Mouse (Mus musculus) thymus, adult 2 months (tissue): ENCODE results near the gene Morf4l1. TPM values are rescaled to one million over a fixed set of nuclear protein-coding genes. Genes with fewer than 3 reads are reported as not detected.
"Not testable (repeated sequence)": the region's sequence is repeated elsewhere in the genome, so short reads cannot be mapped to it uniquely, and the experiment has no call there.

Source experiments
- DNase-seq: peaks from one replicate; pipeline ENCODE4 v3.0.0; 2021
- H3K27ac ChIP-seq: fragments of 200-500 bp; 2 replicates; pipeline ENCODE4 v1.5.1; 2012; ENCODE audit warnings: low read length, control low read depth; ENCODE audit not compliant: control insufficient read depth, insufficient read depth
- H3K27me3 ChIP-seq: fragments of 200-500 bp; 2 replicates; pipeline ENCODE4 v1.6.1; 2012; ENCODE audit warnings: mild to moderate bottlenecking, low read length, moderate library complexity, mixed read lengths; ENCODE audit not compliant: control insufficient read depth, insufficient read depth
- H3K36me3 ChIP-seq: fragments of 200-500 bp; 2 replicates; pipeline ENCODE4 v1.6.1; 2012; ENCODE audit warnings: mild to moderate bottlenecking, low read length, moderate library complexity; ENCODE audit not compliant: control insufficient read depth, insufficient read depth
- H3K4me1 ChIP-seq: fragments of 200-500 bp; replicated peaks from 2 replicates; pipeline ENCODE4 v1.6.1; 2012; ENCODE audit warnings: low read length; ENCODE audit not compliant: control insufficient read depth, insufficient read depth
- H3K4me3 ChIP-seq: fragments of 200-500 bp; 2 replicates; pipeline ENCODE4 v1.5.1; 2012; ENCODE audit warnings: mild to moderate bottlenecking, low read length, control low read depth, moderate library complexity; ENCODE audit not compliant: control insufficient read depth, insufficient read depth
- CTCF ChIP-seq: fragments of 200-500 bp; IDR thresholded peaks from 2 replicates; pipeline ENCODE4 v1.5.1; 2012; ENCODE audit warnings: mild to moderate bottlenecking, control low read depth, low read length, moderate library complexity, borderline replicate concordance; ENCODE audit not compliant: control insufficient read depth, poor library complexity, insufficient read depth; ENCODE audit errors: extremely low read depth
- POLR2A ChIP-seq: fragments of 200-500 bp; IDR thresholded peaks from 2 replicates; pipeline ENCODE4 v1.6.1; 2012; ENCODE audit warnings: mild to moderate bottlenecking, low read length, control low read depth, moderate library complexity; ENCODE audit not compliant: control insufficient read depth, poor library complexity, insufficient read depth; ENCODE audit errors: extremely low read depth
- WGBS: fragments of 180-500 bp; shearing (Covaris S2); methylation state at CpG from one replicate; pipeline ENCODE4 v1.1.7; 2018; 5-methylcytosine and 5-hydroxymethylcytosine counted together
- polyA plus RNA-seq: library from polyadenylated mRNA; depleted of rRNA; stranded (reverse); fragments of >200 nt; gene quantifications from 2 replicates; pipeline ENCODE4 v1.2.3, GENCODE M21; 2012

Gene Morf4l1
- polyA plus RNA-seq, 1 experiment: 104 TPM

DNA sequence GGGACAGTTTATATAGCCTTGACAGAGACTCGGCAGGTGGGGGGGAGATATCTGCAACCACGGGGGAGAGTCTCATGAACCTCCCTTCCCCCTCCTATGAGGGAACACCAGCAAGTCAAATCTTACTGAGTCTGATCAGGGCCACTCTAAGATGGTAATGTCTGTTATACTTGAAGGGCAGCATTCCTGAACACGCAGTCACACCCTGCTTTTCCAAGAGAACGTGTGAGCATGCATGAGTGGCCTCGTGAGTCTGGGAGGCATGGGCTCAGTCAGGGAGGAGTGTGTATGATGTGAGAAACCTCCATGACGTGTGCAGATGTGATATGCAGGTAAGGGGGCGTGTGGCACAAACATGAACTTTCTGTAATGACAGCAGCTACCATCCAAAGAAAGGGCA lies 45.1 kb downstream of the Morf4l1 start:
- Histone ChIP-seq H3K36me3 (no peaks in the 10 kb centered on the region), H3K4me3 (no peak overlapping the region), H3K4me1 (no peaks in the 10 kb centered on the region), H3K27me3 (no peaks in the 10 kb centered on the region), H3K27ac (no peak overlapping the region)
- 86% methylated on average over 7 of the region's 7 CpGs for WGBS
- DNase-seq: no peak
- TF ChIP-seq POLR2A (no peak), CTCF (no peak)

DNA sequence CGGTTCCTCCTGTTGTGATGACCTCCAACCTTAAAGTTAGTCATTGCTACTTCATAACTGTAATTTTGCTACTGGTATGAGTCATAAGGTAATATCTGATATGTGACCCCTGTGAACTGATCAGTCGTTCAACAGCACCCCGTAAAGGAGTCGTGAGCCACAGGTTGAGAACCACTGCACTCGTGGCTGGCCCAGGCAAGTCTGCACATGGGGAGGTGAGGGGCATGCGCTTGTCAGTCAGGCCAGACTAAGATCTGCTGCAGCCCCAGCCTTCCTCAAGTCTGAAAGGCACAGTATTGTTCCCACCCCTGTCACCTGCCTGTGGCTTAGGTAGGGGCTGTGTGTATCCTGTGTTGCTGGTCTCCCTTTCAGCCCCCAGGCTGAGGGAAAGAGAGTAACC lies 45.8 kb downstream of the Morf4l1 start:
- Histone ChIP-seq H3K36me3 (no peaks in the 10 kb centered on the region), H3K4me1 (no peaks in the 10 kb centered on the region), H3K27ac (no peak overlapping the region), H3K27me3 (no peaks in the 10 kb centered on the region), H3K4me3 (no peak overlapping the region)
- TF ChIP-seq CTCF (no peak), POLR2A (no peak)
- WGBS: 95% methylated on average over 6 of the region's 6 CpGs
- no peak for DNase-seq

DNA sequence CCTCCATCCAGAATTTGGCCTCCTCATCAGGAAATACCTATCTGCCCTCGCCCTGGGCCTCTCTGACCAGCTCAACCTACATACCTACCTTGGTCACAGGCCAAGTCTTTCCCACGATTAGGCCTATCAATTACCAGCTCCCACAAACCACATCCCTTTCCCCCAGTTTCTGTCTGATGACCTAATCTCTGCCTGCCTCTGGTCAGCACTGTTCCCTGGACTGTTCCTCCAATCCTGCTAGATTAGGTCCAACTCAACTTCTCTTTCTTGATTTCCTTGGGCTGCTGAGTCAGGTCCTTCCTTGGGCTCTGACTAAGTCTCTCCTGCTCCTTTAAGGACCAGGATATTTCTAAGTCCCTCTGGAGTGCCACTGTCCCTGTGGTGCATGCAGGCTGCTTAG lies 47.2 kb downstream of the Morf4l1 start:
- H3K27ac ChIP-seq: no peak overlapping the region
- no peaks in the 10 kb centered on the region for H3K36me3 ChIP-seq
- WGBS: 47% methylated on average over 2 of the region's 2 CpGs
- no peak for TF ChIP-seq POLR2A
- TF ChIP-seq CTCF: no peak
- H3K4me3 ChIP-seq: no peak overlapping the region
- DNase-seq: no peak
- H3K4me1 ChIP-seq: no peaks in the 10 kb centered on the region
- no peaks in the 10 kb centered on the region for H3K27me3 ChIP-seq

DNA sequence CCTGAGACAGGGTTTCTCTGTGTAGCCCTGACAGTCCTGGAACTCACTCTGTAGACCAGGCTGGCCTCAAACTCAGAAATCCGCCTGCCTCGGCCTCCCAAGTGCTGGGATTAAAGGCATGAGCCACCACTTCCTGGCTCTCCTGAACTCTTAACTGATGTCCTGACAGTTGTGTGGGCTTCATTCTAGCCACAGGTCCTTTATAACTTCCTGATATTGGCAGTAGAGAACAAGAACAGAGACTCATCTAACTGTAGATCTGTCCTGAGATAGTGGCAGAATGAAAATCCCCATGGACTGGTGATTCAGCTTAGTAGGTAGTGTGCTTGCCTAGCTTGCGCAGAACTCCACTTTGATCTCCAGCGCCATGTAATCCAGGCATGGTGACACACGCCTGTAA lies 53.6 kb downstream of the Morf4l1 start:
- not testable (repeated sequence) for H3K4me3 ChIP-seq, DNase-seq, H3K4me1 ChIP-seq, H3K27me3 ChIP-seq, H3K36me3 ChIP-seq, H3K27ac ChIP-seq
- WGBS: 78% methylated on average over 5 of the region's 5 CpGs

DNA sequence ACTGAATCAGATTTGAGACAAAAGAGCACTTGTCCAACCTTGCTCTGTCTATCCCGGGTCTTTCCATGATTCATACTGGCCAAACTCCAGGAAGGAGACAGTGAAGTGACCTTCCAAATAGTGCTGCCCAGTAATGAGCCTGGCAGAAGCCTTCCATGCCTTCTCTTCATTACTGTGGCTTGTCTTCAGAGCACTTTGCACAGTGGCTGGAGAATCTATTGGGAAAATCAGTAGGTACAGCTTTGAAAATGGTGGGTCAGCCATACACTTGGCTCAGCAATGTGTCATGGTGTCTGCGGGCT lies 54.0 kb downstream of the Morf4l1 start:
- TF ChIP-seq CTCF (no peak), POLR2A (no peak)
- 84% methylated on average over 2 of the region's 2 CpGs for WGBS

DNA sequence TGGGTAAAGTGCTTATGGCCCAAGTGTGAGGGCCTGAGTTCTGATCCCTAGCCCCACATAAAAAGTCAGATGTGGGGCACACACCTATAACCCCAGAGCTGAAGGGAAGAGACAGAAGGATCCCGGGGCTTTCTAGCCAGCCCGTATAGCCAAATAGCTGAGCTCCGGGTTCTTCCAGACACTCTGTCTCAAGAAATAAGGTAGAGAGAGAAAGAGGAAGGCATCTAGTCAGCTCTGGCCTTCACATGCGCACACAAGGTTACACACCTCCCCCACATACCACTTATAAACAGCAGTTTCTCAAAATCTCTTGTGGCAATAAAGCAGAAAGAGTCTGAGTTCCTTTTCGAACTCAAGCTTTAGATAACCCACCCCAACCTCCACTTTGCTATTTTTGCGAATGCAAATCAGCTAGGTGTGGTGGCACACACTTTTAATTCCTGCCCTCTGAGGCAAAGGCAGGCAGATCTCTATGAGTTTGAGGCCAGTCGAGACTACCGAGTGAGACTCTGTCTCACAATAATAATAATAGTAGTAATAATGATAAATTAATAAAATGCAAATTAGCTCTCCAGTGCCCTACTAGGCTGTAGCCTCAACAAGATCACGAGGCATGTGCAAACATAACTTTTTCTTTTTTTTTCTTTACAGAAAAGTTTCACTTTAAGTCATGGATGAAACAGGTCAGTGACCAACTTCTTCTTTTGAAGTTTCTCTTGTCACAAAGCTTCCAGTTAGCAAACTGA lies 54.6 kb downstream of the Morf4l1 start:
- TF ChIP-seq POLR2A (no peak), CTCF (no peak)
- Histone ChIP-seq H3K4me1 (no peaks in the 10 kb centered on the region), H3K4me3 (no peak overlapping the region), H3K27ac (peak overlapping the region; percentile 43; the same call in 1 of the 2 replicates), H3K36me3 (no peaks in the 10 kb centered on the region), H3K27me3 (no peaks in the 10 kb centered on the region)
- 24% methylated on average over 9 of the region's 9 CpGs for WGBS
- DNase-seq: no peak

More for the DNA sequence above, 54.0 kb downstream of the Morf4l1 start:
- no peak overlapping the region for H3K27ac ChIP-seq
- H3K4me1 ChIP-seq: no peaks in the 10 kb centered on the region
- H3K36me3 ChIP-seq: no peaks in the 10 kb centered on the region
- no peak overlapping the region for H3K4me3 ChIP-seq
- DNase-seq: no peak
- no peaks in the 10 kb centered on the region for H3K27me3 ChIP-seq

DNA sequence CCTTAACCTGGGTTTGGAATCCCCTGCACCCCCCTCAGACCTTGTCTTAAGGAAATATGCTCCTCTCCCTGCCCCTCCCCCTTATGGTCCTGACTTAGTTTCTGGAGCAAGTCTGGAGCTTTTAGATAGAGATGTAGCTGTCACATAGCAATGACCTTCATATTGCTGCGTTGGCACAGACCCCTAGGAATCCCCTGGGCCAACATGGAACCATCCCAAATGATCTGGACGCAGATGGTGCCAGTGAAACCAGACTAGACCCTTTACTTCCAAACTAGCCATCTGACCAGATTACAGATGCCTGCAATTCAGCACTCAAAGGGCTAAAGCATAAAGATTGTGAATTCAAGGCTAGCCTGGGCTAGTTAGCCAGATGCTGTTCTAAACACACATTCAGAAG lies 57.9 kb downstream of the Morf4l1 start:
- 91% methylated on average over 2 of the region's 2 CpGs for WGBS
- no peak overlapping the region for H3K27ac ChIP-seq

More for the DNA sequence above, 57.9 kb downstream of the Morf4l1 start:
- no peak overlapping the region for H3K4me3 ChIP-seq
- H3K27me3 ChIP-seq: no peaks in the 10 kb centered on the region; the same call in 1 of the 2 replicates
- no peak for DNase-seq
- TF ChIP-seq POLR2A (no peak), CTCF (no peak)
- H3K4me1 ChIP-seq: no peaks in the 10 kb centered on the region
- H3K36me3 ChIP-seq: no peaks in the 10 kb centered on the region
